Mouse (Mus musculus) embryonic facial prominence, embryonic 11.5 days (tissue): ENCODE measurements around the gene Myrfl. TPM values are rescaled to one million over a fixed set of nuclear protein-coding genes. Genes with fewer than 3 reads are reported as not detected.
A peak's percentile ranks its signal among the peaks of the same experiment; 100 is the strongest.

Experiments used
- ATAC-seq: fragments of 200-750 bp; cut with Nextera tagmentation; replicated peaks from 2 replicates; pipeline ENCODE4 v1.8.0; 2017; ENCODE audit warnings: low read depth; ENCODE audit not compliant: insufficient number of reproducible peaks, low FRiP score, low TSS enrichment
- DNase-seq: peaks from one replicate; pipeline ENCODE4 v3.0.0-alpha.2; 2015; ENCODE audit warnings: low spot score
- H3K27ac ChIP-seq: fragments of 300-500 bp; sonication (generic); replicated peaks from 2 replicates; pipeline ENCODE4 v1.5.1; 2014; ENCODE audit warnings: mild to moderate bottlenecking, low read depth, low read length, control low read depth
- H3K27me3 ChIP-seq: fragments of 300-500 bp; sonication (generic); 2 replicates; pipeline ENCODE4 v1.6.1; 2014; ENCODE audit warnings: mild to moderate bottlenecking, low read length, moderate library complexity, mixed read lengths; ENCODE audit not compliant: control insufficient read depth, insufficient read depth
- H3K36me3 ChIP-seq: fragments of 300-500 bp; sonication (generic); replicated peaks from 2 replicates; pipeline ENCODE4 v1.6.1; 2014; ENCODE audit warnings: low read depth, mild to moderate bottlenecking, low read length, moderate library complexity, mixed read lengths; ENCODE audit not compliant: control insufficient read depth, insufficient read depth
- H3K4me1 ChIP-seq: fragments of 300-500 bp; sonication (generic); 2 replicates; pipeline ENCODE4 v1.6.1; 2014; ENCODE audit warnings: low read length, mixed read lengths; ENCODE audit not compliant: control insufficient read depth, insufficient read depth
- H3K4me2 ChIP-seq: fragments of 300-500 bp; sonication (generic); 2 replicates; pipeline ENCODE4 v1.6.1; 2014; ENCODE audit warnings: low read depth, mild to moderate bottlenecking, control low read depth, low read length, moderate library complexity
- H3K4me3 ChIP-seq: fragments of 300-500 bp; sonication (generic); 2 replicates; pipeline ENCODE4 v1.5.1; 2014; ENCODE audit warnings: low read depth, low read length, control low read depth
- H3K9ac ChIP-seq: fragments of 300-500 bp; sonication (generic); replicated peaks from 2 replicates; pipeline ENCODE4 v1.6.1; 2014; ENCODE audit warnings: mild to moderate bottlenecking, control low read depth, low read length
- H3K9me3 ChIP-seq: fragments of 300-500 bp; sonication (generic); replicated peaks from 2 replicates; pipeline ENCODE4 v1.6.1; 2016; ENCODE audit warnings: mild to moderate bottlenecking, low read length, inconsistent platforms, mixed read lengths; ENCODE audit not compliant: control insufficient read depth
- WGBS: fragments of 180-500 bp; shearing (Covaris S2); extraction: QIAGEN DNeasy Blood & Tissue Kit; methylation state at CpG from one replicate; pipeline ENCODE4 v1.1.7; 2014; 5-methylcytosine and 5-hydroxymethylcytosine counted together
- polyA plus RNA-seq: library from polyadenylated mRNA; unstranded; fragments of >200 nt; fragmentation: Nextera tagmentation; extraction: Ambion mirVana; gene quantifications from 2 replicates; pipeline ENCODE4 v1.2.1, GENCODE M21; 2014

Gene Myrfl
- polyA plus RNA-seq, 1 experiment from 2014 or later = 0.18 TPM

DNA sequence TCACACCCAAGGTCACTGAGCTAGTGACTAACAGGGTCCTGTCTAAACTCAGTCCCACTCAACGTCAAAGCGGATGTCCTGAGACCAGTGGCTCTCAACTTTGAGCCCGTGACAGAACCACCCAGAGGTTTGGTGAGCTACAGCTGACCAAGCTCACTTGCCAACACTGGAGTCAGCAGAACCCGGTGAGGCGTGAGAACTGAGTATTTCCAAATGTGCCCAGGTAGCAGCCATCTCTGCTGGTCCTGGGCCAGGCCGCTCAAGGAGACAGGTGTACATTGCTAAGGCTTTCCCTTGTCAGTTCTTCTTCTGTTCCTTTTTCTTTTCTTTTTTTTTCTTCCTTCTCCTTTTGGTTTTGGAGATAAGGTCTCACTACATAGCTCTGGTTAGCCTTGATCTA is 66.0 kb downstream of the Myrfl start:
- ATAC-seq = no peak
- Histone ChIP-seq H3K27me3 (no peaks in the 10 kb centered on the region), H3K4me3 (no peak overlapping the region), H3K36me3 (no peaks in the 10 kb centered on the region), H3K9me3 (no peaks in the 10 kb centered on the region), H3K9ac (no peak overlapping the region), H3K27ac (no peak overlapping the region), H3K4me1 (no peaks in the 10 kb centered on the region), H3K4me2 (no peak overlapping the region)
- WGBS = 81% methylated on average over 6 of the region's 6 CpGs
- no peak for DNase-seq

DNA sequence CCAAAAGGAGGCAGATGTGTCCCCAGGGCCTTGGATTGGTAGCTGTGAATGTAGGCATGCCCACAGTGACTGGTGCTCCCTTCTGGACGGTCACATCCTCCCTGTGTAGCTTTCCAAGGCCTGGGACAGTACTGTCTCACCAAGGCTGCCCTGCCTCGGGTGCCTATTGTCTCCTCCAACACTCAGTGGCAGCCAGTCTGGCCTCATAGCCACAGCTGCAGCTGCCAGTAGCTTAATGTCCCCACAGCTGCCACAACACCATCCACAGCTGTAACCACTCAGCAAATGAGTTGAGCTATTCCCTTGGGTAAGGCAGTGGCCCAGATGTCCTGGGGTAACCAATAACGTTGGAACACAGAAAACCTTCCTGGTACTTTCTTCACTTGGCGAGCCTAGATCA is 68.6 kb downstream of the Myrfl start:
- H3K27ac ChIP-seq = no peak overlapping the region
- peak; percentile 41 for DNase-seq
- no peaks in the 10 kb centered on the region for H3K9me3 ChIP-seq
- H3K27me3 ChIP-seq = no peaks in the 10 kb centered on the region
- H3K4me3 ChIP-seq = no peak overlapping the region
- H3K36me3 ChIP-seq = no peaks in the 10 kb centered on the region
- WGBS = 26% methylated on average over 4 of the region's 4 CpGs
- peak; percentile 34; the same call in 1 of the 2 replicates for ATAC-seq
- no peak overlapping the region for H3K4me2 ChIP-seq
- no peak overlapping the region for H3K9ac ChIP-seq
- no peaks in the 10 kb centered on the region for H3K4me1 ChIP-seq

- ATAC-seq = no peak
- Histone ChIP-seq H3K27me3 (no peaks in the 10 kb centered on the region), H3K4me3 (no peak overlapping the region), H3K9ac (no peak overlapping the region), H3K27ac (no peak overlapping the region), H3K4me1 (no peaks in the 10 kb centered on the region), H3K4me2 (no peak overlapping the region), H3K36me3 (no peaks in the 10 kb centered on the region), H3K9me3 (no peaks in the 10 kb centered on the region)
- 83% methylated on average over 11 of the region's 11 CpGs for WGBS
- no peak for DNase-seq
Observed at GRCm38 (mm10) chr10:116827306-116827705, 69.4 kb downstream of the Myrfl start.

GRCm38 (mm10) chr10:116815311-116816060 is 81.2 kb downstream of the Myrfl start:
- H3K27me3 ChIP-seq = no peaks in the 10 kb centered on the region
- DNase-seq (peak; percentile 48), ATAC-seq (0 out of 2 replicates have a peak, but pooled peaks have one; percentile 64)
- H3K36me3 ChIP-seq = no peaks in the 10 kb centered on the region
- no peaks in the 10 kb centered on the region for H3K9me3 ChIP-seq
- 0 out of 2 replicates have a peak, but pooled peaks cover 2% of the 10 kb centered on the region for H3K4me1 ChIP-seq
- 39% methylated on average over 15 of the region's 15 CpGs for WGBS
- H3K27ac ChIP-seq = no peak overlapping the region
- H3K9ac ChIP-seq = no peak overlapping the region
- H3K4me2 ChIP-seq = no peak overlapping the region
- H3K4me3 ChIP-seq = no peak overlapping the region

- DNase-seq = no peak
- no peak overlapping the region for H3K4me2 ChIP-seq
- ATAC-seq = no peak
- no peaks in the 10 kb centered on the region for H3K9me3 ChIP-seq
- 0 out of 2 replicates have a peak, but pooled peaks cover 2% of the 10 kb centered on the region for H3K4me1 ChIP-seq
- H3K36me3 ChIP-seq = no peaks in the 10 kb centered on the region
- H3K27me3 ChIP-seq = no peaks in the 10 kb centered on the region
- no peak overlapping the region for H3K4me3 ChIP-seq
- H3K27ac ChIP-seq = no peak overlapping the region
- 87% methylated on average over 9 of the region's 9 CpGs for whole genome bisulfite sequencing
- no peak overlapping the region for H3K9ac ChIP-seq
Observed at GRCm38 (mm10) chr10:116813150-116813549, 83.6 kb downstream of the Myrfl start.

GRCm38 (mm10) chr10:116810738-116811137 is 86.0 kb downstream of the Myrfl start:
- DNase-seq = no peak
- H3K9ac ChIP-seq = no peak overlapping the region

GRCm38 (mm10) chr10:116809383-116809782 is 87.3 kb downstream of the Myrfl start:
- Histone ChIP-seq H3K27ac (no peak overlapping the region), H3K9ac (no peak overlapping the region), H3K4me1 (no peaks in the 10 kb centered on the region), H3K27me3 (no peaks in the 10 kb centered on the region), H3K4me3 (no peak overlapping the region), H3K9me3 (no peaks in the 10 kb centered on the region), H3K36me3 (no peaks in the 10 kb centered on the region), H3K4me2 (no peak overlapping the region)
- ATAC-seq (no peak), DNase-seq (no peak)
- WGBS = 74% methylated on average over 9 of the region's 9 CpGs

More at GRCm38 (mm10) chr10:116810738-116811137, 86.0 kb downstream of the Myrfl start:
- no peak overlapping the region for H3K4me2 ChIP-seq
- no peak overlapping the region for H3K27ac ChIP-seq
- H3K27me3 ChIP-seq = no peaks in the 10 kb centered on the region
- ATAC-seq = no peak
- H3K4me1 ChIP-seq = 0 out of 2 replicates have a peak, but pooled peaks cover 2% of the 10 kb centered on the region
- H3K36me3 ChIP-seq = no peaks in the 10 kb centered on the region
- H3K9me3 ChIP-seq = no peaks in the 10 kb centered on the region
- H3K4me3 ChIP-seq = no peak overlapping the region
- WGBS = 93% methylated on average over 15 of the region's 15 CpGs

- Histone ChIP-seq H3K27me3 (no peaks in the 10 kb centered on the region), H3K36me3 (no peaks in the 10 kb centered on the region), H3K4me2 (no peak overlapping the region), H3K9ac (no peak overlapping the region), H3K9me3 (no peaks in the 10 kb centered on the region), H3K4me1 (no peaks in the 10 kb centered on the region), H3K27ac (no peak overlapping the region), H3K4me3 (no peak overlapping the region)
- 85% methylated on average over 10 of the region's 10 CpGs for WGBS
- DNase-seq (no peak), ATAC-seq (no peak)
Observed at GRCm38 (mm10) chr10:116808556-116809353, 88.0 kb downstream of the Myrfl start.
